Mouse (Mus musculus) ES-E14 (cell line): ENCODE data around the gene Acaca.

Experiments used
- CHD2 ChIP-seq: IDR thresholded peaks from 2 replicates; pipeline ENCODE4 v1.6.1; 2014; ENCODE audit warnings: mild to moderate bottlenecking, low read depth, low read length, inconsistent platforms
- HCFC1 ChIP-seq: IDR thresholded peaks from 2 replicates; pipeline ENCODE4 v1.6.1; 2012; ENCODE audit warnings: low read length, inconsistent platforms, borderline replicate concordance; ENCODE audit not compliant: insufficient read depth
- MAFK ChIP-seq: IDR thresholded peaks from 2 replicates; pipeline ENCODE4 v1.6.1; 2014; ENCODE audit warnings: mild to moderate bottlenecking, low read depth, low read length, inconsistent platforms; ENCODE audit not compliant: insufficient read depth
- ZC3H11A ChIP-seq: IDR thresholded peaks from 2 replicates; pipeline ENCODE4 v1.6.1; 2012; ENCODE audit warnings: low read depth, mild to moderate bottlenecking, inconsistent platforms, low read length, borderline replicate concordance
- ZNF384 ChIP-seq: IDR thresholded peaks from 2 replicates; pipeline ENCODE4 v1.6.1; 2012; ENCODE audit warnings: low read depth, low read length, inconsistent platforms

DNA sequence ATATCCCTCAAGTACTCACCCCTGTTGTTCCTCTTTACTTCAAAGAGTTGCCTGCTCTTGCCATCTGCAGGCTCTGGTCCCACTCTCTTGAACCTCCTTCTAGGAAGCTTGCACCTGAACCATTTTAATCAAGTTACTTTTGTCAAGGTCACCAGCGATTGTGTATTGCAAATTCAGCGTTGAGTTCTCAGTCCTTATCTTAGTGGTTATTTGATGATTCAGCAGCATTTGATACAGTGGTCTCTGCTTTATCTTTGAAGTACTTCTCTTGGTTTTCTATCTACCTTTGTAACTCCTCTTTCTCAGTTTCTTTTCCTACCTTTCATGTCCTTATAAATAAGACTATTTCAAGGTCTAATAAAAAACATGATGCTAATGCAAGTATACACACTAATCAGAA is 211.2 kb downstream of the Acaca start:
- no peak for TF ChIP-seq ZNF384
- TF ChIP-seq HCFC1, result no peak
- peak; percentile 56 for TF ChIP-seq MAFK
- no peak for TF ChIP-seq ZC3H11A
- no peak for TF ChIP-seq CHD2
